Mouse (Mus musculus) C2C12 (cell line): Measurements from ENCODE around the gene Btg3. TPM values are rescaled to one million over a fixed set of nuclear protein-coding genes. Genes with fewer than 3 reads are reported as not detected.

Source experiments
- H3K27me3 ChIP-seq: one replicate; pipeline ENCODE4 v1.6.1; 2011; ENCODE audit not compliant: control insufficient read depth, insufficient read depth, insufficient read length
- H3K36me3 ChIP-seq: one replicate; pipeline ENCODE4 v1.6.1; 2011; ENCODE audit not compliant: control insufficient read depth, insufficient read depth
- H3K4me3 ChIP-seq: one replicate; pipeline ENCODE4 v1.5.1; 2011; ENCODE audit warnings: mild to moderate bottlenecking, control low read depth; ENCODE audit not compliant: poor library complexity, insufficient read depth, severe bottlenecking
- H3K79me2 ChIP-seq: one replicate; pipeline ENCODE4 v1.6.1; 2011; ENCODE audit not compliant: control insufficient read depth, insufficient read depth
- H3K79me3 ChIP-seq: one replicate; pipeline ENCODE4 v1.6.1; 2011; ENCODE audit warnings: low read depth, control low read depth
- H3ac ChIP-seq: one replicate; pipeline ENCODE3; 2011; ENCODE audit warnings: low read depth; ENCODE audit not compliant: control insufficient read depth, insufficient read length
- CEBPB ChIP-seq: IDR thresholded peaks from one replicate; pipeline ENCODE4 v1.6.1; 2011; ENCODE audit warnings: low read depth, mild to moderate bottlenecking, control low read depth, moderate library complexity
- CTCF ChIP-seq: IDR thresholded peaks from one replicate; pipeline ENCODE4 v1.5.1; 2011; ENCODE audit not compliant: control insufficient read depth, insufficient read depth, insufficient read length
- FOSL1 ChIP-seq: IDR thresholded peaks from one replicate; pipeline ENCODE4 v1.8.0; 2011; ENCODE audit warnings: mild to moderate bottlenecking, low read length; ENCODE audit not compliant: poor library complexity, insufficient read depth, severe bottlenecking
- MAX ChIP-seq: IDR thresholded peaks from one replicate; pipeline ENCODE4 v1.6.1; 2011; ENCODE audit warnings: mild to moderate bottlenecking, control low read depth
- MYOD1 ChIP-seq: IDR thresholded peaks from one replicate; pipeline ENCODE4 v1.6.1; 2011; ENCODE audit warnings: low read depth; ENCODE audit not compliant: control insufficient read depth, insufficient read length
- MYOG ChIP-seq: IDR thresholded peaks from one replicate; pipeline ENCODE4 v1.6.1; 2011; ENCODE audit not compliant: control insufficient read depth, insufficient read length; ENCODE audit errors: extremely low read depth
- USF1 ChIP-seq: IDR thresholded peaks from one replicate; pipeline ENCODE4 v1.6.1; 2011; ENCODE audit warnings: low read depth, mild to moderate bottlenecking, control low read depth, moderate library complexity
- polyA plus RNA-seq: library from polyadenylated mRNA; unstranded; fragments of >200 nt; fragmentation: generic; extraction: Trizol; gene quantifications from one replicate; pipeline ENCODE4 v1.2.1, GENCODE M21; 2012; ENCODE audit warnings: missing spikeins

Btg3 gene
- polyA plus RNA-seq, 1 experiment = 18.9 TPM

- TF ChIP-seq MAX (no peak), MYOG (no peak), FOSL1 (no peak), CTCF (no peak), MYOD1 (no peak)
- Histone ChIP-seq H3K79me3 (no peaks in the 10 kb centered on the region), H3K27me3 (no peaks in the 10 kb centered on the region), H3K79me2 (no peaks in the 10 kb centered on the region), H3K4me3 (peak overlapping the region; percentile 6), H3ac (peak overlapping the region; percentile 46), H3K36me3 (no peaks in the 10 kb centered on the region)
Measured at GRCm38 (mm10) chr16:78301831-78302677, 74.9 kb downstream of the Btg3 start.

GRCm38 (mm10) chr16:78301183-78301830 is 75.7 kb downstream of the Btg3 start, which contains the start of gene Cxadr:
TSS of gene Cxadr (plus strand) at chr16:78301489.
- TF ChIP-seq CEBPB (no peak), USF1 (no peak), MAX (no peak), MYOD1 (no peak), CTCF (no peak), FOSL1 (no peak), MYOG (no peak)
- Histone ChIP-seq H3K4me3 (peak within 1 kb of the TSS; percentile 6), H3ac (peak within 1 kb of the TSS; percentile 46), H3K79me2 (no peaks in the 10 kb centered on the region), H3K27me3 (no peaks in the 10 kb centered on the region), H3K36me3 (no peaks in the 10 kb centered on the region), H3K79me3 (no peaks in the 10 kb centered on the region)

- Histone ChIP-seq H3K79me3 (no peaks in the 10 kb centered on the region), H3ac (no peak overlapping the region), H3K36me3 (no peaks in the 10 kb centered on the region), H3K27me3 (no peaks in the 10 kb centered on the region), H3K79me2 (no peaks in the 10 kb centered on the region), H3K4me3 (no peak overlapping the region)
- TF ChIP-seq MAX = no peak
Measured at GRCm38 (mm10) chr16:78296114-78296513, 80.9 kb downstream of the Btg3 start.

GRCm38 (mm10) chr16:78295601-78296000 is 81.4 kb downstream of the Btg3 start:
- Histone ChIP-seq H3K36me3 (no peaks in the 10 kb centered on the region), H3K79me2 (no peaks in the 10 kb centered on the region), H3K4me3 (no peak overlapping the region), H3K79me3 (no peaks in the 10 kb centered on the region), H3K27me3 (no peaks in the 10 kb centered on the region), H3ac (no peak overlapping the region)
- TF ChIP-seq MYOG = no peak
- no peak for TF ChIP-seq CTCF
- TF ChIP-seq MYOD1 = no peak
- no peak for TF ChIP-seq CEBPB
- no peak for TF ChIP-seq MAX
- TF ChIP-seq USF1 = no peak
- no peak for TF ChIP-seq FOSL1

GRCm38 (mm10) chr16:78294606-78295275 is 82.3 kb downstream of the Btg3 start:
- Histone ChIP-seq H3K79me3 (no peaks in the 10 kb centered on the region), H3K4me3 (no peak overlapping the region), H3K27me3 (no peaks in the 10 kb centered on the region), H3K79me2 (no peaks in the 10 kb centered on the region), H3K36me3 (no peaks in the 10 kb centered on the region), H3ac (no peak overlapping the region)
- TF ChIP-seq CEBPB (no peak), FOSL1 (no peak), MYOD1 (no peak), MYOG (no peak), CTCF (no peak), USF1 (no peak), MAX (no peak)
